Mouse (Mus musculus) megakaryocyte, embryonic 14.5 days (primary cell): Measurements from ENCODE around the gene Pex1. TPM values are rescaled to one million over a fixed set of nuclear protein-coding genes. Genes with fewer than 3 reads are reported as not detected.
"Not testable (repeated sequence)": the region's sequence is repeated elsewhere in the genome, so short reads cannot be mapped to it uniquely, and the experiment has no call there.

ENCODE experiments used
- H3K27me3 ChIP-seq: replicated peaks from 2 replicates; pipeline ENCODE3; 2012; ENCODE audit warnings: inconsistent platforms
- H3K36me3 ChIP-seq: replicated peaks from 2 replicates; pipeline ENCODE3; 2012; ENCODE audit warnings: low read length, inconsistent platforms, mixed read lengths
- H3K4me1 ChIP-seq: 2 replicates; pipeline ENCODE4 v1.6.1; 2012; ENCODE audit warnings: inconsistent platforms
- H3K4me3 ChIP-seq: replicated peaks from 2 replicates; pipeline ENCODE3; 2012; ENCODE audit warnings: moderate library complexity, mild to moderate bottlenecking, inconsistent platforms
- H3K9me3 ChIP-seq: 2 replicates; pipeline ENCODE4 v1.6.1; 2012; ENCODE audit warnings: inconsistent platforms
- FLI1 ChIP-seq: IDR thresholded peaks from 2 replicates; pipeline ENCODE4 v1.6.1; 2012; ENCODE audit warnings: low read length, inconsistent platforms, mixed read lengths
- GATA1 ChIP-seq: IDR thresholded peaks from 3 replicates; pipeline ENCODE4 v1.6.1; 2012; ENCODE audit warnings: mixed read lengths, low read length, inconsistent platforms, borderline replicate concordance
- polyA plus RNA-seq: library from polyadenylated mRNA; stranded (reverse); fragments of >175 nt; gene quantifications from 2 replicates; pipeline ENCODE4 v1.2.3, GENCODE M21; 2012; ENCODE audit warnings: low replicate concordance; ENCODE audit not compliant: insufficient read depth

Gene Pex1
- polyA plus RNA-seq, 1 experiment = 0.64 TPM

DNA sequence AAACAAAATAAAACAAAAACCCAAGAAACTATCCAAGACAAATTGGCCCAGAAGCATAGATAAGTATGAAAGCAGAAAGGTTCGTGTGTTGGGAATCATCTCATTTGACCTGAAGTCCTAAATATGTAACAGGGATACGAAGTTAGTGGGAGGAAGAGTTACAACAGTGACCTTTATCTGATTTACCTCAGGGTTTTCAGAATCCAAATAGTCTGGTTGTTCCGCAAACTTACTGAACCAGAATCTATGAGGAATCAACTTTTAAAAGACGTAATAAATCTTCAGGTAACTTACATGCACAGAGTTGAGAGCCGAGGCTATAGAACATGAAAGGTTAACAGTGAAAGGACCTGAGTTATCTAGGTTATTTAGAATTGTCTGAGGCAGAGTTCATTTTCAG is 2.9 kb downstream of the Pex1 start:
- H3K4me1 ChIP-seq = peaks cover 55% of the 10 kb centered on the region
- no peaks in the 10 kb centered on the region for H3K9me3 ChIP-seq
- H3K4me3 ChIP-seq = no peak overlapping the region
- H3K36me3 ChIP-seq = peaks cover 23% of the 10 kb centered on the region
- TF ChIP-seq GATA1 (no peak), FLI1 (no peak)
- no peaks in the 10 kb centered on the region for H3K27me3 ChIP-seq

- Histone ChIP-seq H3K36me3 (peaks cover 36% of the 10 kb centered on the region), H3K4me1 (peaks cover 47% of the 10 kb centered on the region), H3K27me3 (no peaks in the 10 kb centered on the region), H3K4me3 (no peak overlapping the region), H3K9me3 (no peaks in the 10 kb centered on the region)
- TF ChIP-seq FLI1 = no peak
- TF ChIP-seq GATA1 = no peak
These were observed 4.4 kb downstream of the Pex1 start for GRCm38 (mm10) chr5:3600298-3600697.

DNA sequence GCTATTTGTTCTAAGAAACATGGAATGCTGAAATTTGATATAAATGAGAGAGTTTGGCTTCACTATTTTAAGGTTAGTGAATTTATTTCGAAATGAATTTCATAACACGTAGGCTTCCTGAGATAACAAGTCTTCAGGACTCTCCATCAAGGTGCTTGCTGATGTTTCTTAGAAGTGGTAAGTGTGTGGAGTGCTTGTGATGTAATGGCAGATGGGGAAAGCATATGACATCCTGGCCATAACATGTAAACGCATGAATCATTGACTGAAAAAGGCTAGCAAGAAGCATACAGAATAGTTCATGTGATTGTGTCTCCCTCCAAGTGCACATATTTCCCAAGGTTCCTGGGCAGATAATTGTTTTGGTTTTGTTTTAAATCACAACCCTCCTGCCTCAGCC is 4.9 kb downstream of the Pex1 start:
- Histone ChIP-seq H3K4me1 (peaks cover 44% of the 10 kb centered on the region), H3K27me3 (no peaks in the 10 kb centered on the region), H3K9me3 (no peaks in the 10 kb centered on the region), H3K36me3 (peaks cover 41% of the 10 kb centered on the region), H3K4me3 (no peak overlapping the region)
- no peak for TF ChIP-seq FLI1
- TF ChIP-seq GATA1 = no peak

DNA sequence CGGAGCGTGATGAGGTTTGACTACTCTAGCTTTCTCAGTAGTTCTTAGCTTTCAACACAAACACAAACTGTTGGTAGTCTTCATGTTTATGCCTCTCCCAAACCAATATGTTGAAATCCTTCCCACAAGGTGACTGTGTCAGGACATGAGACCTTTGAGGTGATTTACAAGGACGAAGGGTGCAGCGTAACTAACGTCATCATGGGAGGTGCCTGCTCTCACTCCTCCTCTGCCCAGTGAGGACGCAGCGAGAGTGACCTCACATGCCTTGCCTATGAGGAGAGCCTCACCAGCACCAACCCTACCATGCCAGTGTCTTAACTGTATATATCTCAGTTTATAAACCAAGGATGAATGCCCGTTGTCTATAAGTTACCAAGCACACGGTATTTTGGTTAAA is 11.2 kb downstream of the Pex1 start:
- Histone ChIP-seq H3K4me3 (no peak overlapping the region), H3K27me3 (no peaks in the 10 kb centered on the region), H3K4me1 (peaks cover 13% of the 10 kb centered on the region), H3K36me3 (peaks cover 76% of the 10 kb centered on the region), H3K9me3 (no peaks in the 10 kb centered on the region)
- TF ChIP-seq GATA1 (no peak), FLI1 (no peak)

- H3K36me3 ChIP-seq = peaks cover 75% of the 10 kb centered on the region
These were observed 13.4 kb downstream of the Pex1 start for GRCm38 (mm10) chr5:3609241-3609640.

GRCm38 (mm10) chr5:3611835-3612234 is 16.0 kb downstream of the Pex1 start:
- H3K27me3 ChIP-seq, H3K9me3 ChIP-seq, H3K4me3 ChIP-seq, H3K4me1 ChIP-seq: not testable (repeated sequence)
- H3K36me3 ChIP-seq = peaks cover 74% of the 10 kb centered on the region

More at GRCm38 (mm10) chr5:3609241-3609640, 13.4 kb downstream of the Pex1 start:
- no peaks in the 10 kb centered on the region for H3K27me3 ChIP-seq
- TF ChIP-seq FLI1 (no peak), GATA1 (no peak)
- no peak overlapping the region for H3K4me3 ChIP-seq
- H3K9me3 ChIP-seq = no peaks in the 10 kb centered on the region
- peaks cover 6% of the 10 kb centered on the region for H3K4me1 ChIP-seq

- TF ChIP-seq GATA1 = no peak
- no peaks in the 10 kb centered on the region for H3K4me1 ChIP-seq
- no peak overlapping the region for H3K4me3 ChIP-seq
- H3K36me3 ChIP-seq = peaks cover 90% of the 10 kb centered on the region
- no peaks in the 10 kb centered on the region for H3K27me3 ChIP-seq
- H3K9me3 ChIP-seq = no peaks in the 10 kb centered on the region
These were observed 24.6 kb downstream of the Pex1 start for GRCm38 (mm10) chr5:3620486-3620885.

DNA sequence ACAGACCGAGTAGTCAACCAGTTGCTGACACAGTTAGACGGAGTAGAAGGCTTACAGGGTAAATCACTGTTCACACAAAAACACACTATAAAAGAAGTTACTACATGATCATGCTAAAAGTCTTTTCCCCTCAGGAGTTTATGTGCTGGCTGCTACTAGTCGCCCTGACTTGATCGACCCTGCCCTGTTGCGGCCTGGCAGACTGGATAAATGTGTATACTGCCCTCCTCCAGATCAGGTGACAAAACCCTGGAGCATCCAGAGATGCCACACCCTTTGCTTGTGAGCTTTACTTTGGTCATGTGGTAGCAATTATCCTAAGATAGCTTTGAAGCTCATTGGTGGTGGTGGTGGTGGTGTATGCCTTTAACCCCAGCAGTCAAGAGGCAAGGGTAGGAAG is 34.2 kb downstream of the Pex1 start:
- Histone ChIP-seq H3K27me3 (no peaks in the 10 kb centered on the region), H3K9me3 (no peaks in the 10 kb centered on the region), H3K4me3 (no peak overlapping the region), H3K4me1 (peaks cover 24% of the 10 kb centered on the region), H3K36me3 (peaks cover 80% of the 10 kb centered on the region)
- TF ChIP-seq FLI1 (no peak), GATA1 (no peak)

- TF ChIP-seq GATA1 (no peak), FLI1 (no peak)
- H3K9me3 ChIP-seq = no peaks in the 10 kb centered on the region
- H3K4me1 ChIP-seq = peaks cover 24% of the 10 kb centered on the region
- peak overlapping the region; percentile 42 for H3K4me3 ChIP-seq
- no peaks in the 10 kb centered on the region for H3K27me3 ChIP-seq
- peaks cover 80% of the 10 kb centered on the region for H3K36me3 ChIP-seq
These were observed 35.8 kb downstream of the Pex1 start for GRCm38 (mm10) chr5:3631512-3632271.

- Histone ChIP-seq H3K27me3 (no peaks in the 10 kb centered on the region), H3K36me3 (peaks cover 79% of the 10 kb centered on the region), H3K9me3 (no peaks in the 10 kb centered on the region), H3K4me1 (peaks cover 24% of the 10 kb centered on the region), H3K4me3 (peak overlapping the region; percentile 5)
- TF ChIP-seq GATA1 (no peak), FLI1 (no peak)
These were observed 36.4 kb downstream of the Pex1 start for GRCm38 (mm10) chr5:3632285-3632684.

DNA sequence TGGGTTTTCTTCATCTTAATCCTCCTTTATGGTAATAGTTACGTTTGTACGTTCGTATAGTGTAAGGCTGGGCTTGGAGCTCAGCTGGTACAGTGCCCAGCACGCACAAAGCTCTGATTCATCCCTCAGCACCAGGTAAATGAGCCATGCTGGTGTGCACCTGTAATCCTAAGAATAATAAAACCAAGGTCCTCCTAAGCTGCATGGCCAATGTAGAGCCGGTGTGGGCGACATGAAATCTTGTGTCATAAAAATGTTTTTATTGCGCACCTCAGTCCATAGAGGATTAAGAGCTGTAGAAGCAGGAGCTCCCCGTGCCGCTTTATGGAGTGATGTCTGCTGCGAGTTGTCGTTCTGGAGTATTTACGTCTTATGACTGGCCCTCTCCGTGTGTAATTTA is 37.4 kb downstream of the Pex1 start:
- no peak for TF ChIP-seq GATA1
- TF ChIP-seq FLI1 = no peak
- peaks cover 78% of the 10 kb centered on the region for H3K36me3 ChIP-seq
- H3K27me3 ChIP-seq = no peaks in the 10 kb centered on the region
- H3K9me3 ChIP-seq = no peaks in the 10 kb centered on the region
- H3K4me3 ChIP-seq = no peak overlapping the region
- peaks cover 24% of the 10 kb centered on the region for H3K4me1 ChIP-seq
